Comparison of ENCODE assay signal across 8 mouse cellular contexts in genomic region chr7:99151342-99151741, GRCm38 (mm10). TPM values are rescaled to one million over a fixed set of nuclear protein-coding genes. Genes with fewer than 3 reads are reported as not detected.
DNase-seq lines count a peak whose midpoint lies in the region; ATAC-seq and TF ChIP-seq lines count a peak whose summit lies in the region.

No protein-coding gene starts in this region.

- H3K36me3 ChIP-seq in forebrain, embryonic 11.5 days (ENCODE audit: control insufficient read depth, insufficient read depth, low read length) = no peaks in the 10 kb centered on the region
- H3K36me3 ChIP-seq in liver, postnatal 0 days (replicated peaks; ENCODE audit: insufficient read depth, low read length) = peaks cover 11% of the 10 kb centered on the region; the same call in 1 of the 2 replicates

- H3K27ac ChIP-seq in forebrain, embryonic 11.5 days (ENCODE audit: low read depth, low read length) = no peak overlapping the region
- H3K27ac ChIP-seq in liver, postnatal 0 days (ENCODE audit: low read depth) = no peak overlapping the region

- intact Hi-C loops in heart, postnatal 14 days (cut with DNase I) = loop anchor here (1.0 to 2.0 kb wide), 2 partner anchors 44 to 77 kb away; no protein-coding TSS in a partner anchor

- 8% methylated on average over 7 of the region's 7 CpGs for WGBS in forebrain, embryonic 11.5 days
- 2% methylated on average over 7 of the region's 7 CpGs for WGBS in large intestine, adult 2 months
- 3% methylated on average over 7 of the region's 7 CpGs for WGBS in liver, postnatal 0 days (ENCODE audit: insufficient replicate concordance)

- H3K4me1 ChIP-seq in forebrain, embryonic 11.5 days (replicated peaks; ENCODE audit: control insufficient read depth, insufficient read depth, low read length) = peaks cover 7% of the 10 kb centered on the region; the same call in 1 of the 2 replicates
- H3K4me1 ChIP-seq in liver, postnatal 0 days (ENCODE audit: insufficient read depth) = peaks cover 23% of the 10 kb centered on the region

- peak; percentile 59 for ATAC-seq in forebrain, embryonic 11.5 days (replicated peaks; ENCODE audit: low FRiP score)
- ATAC-seq in liver, postnatal 0 days = peak; percentile 83
- ATAC-seq in neutrophil, adult 5-6 weeks (ENCODE audit: extremely low read depth, insufficient number of reproducible peaks, low FRiP score, poor library complexity, severe bottlenecking) = peak; percentile 95

- no peaks in the 10 kb centered on the region for H3K9me3 ChIP-seq in forebrain, embryonic 11.5 days (ENCODE audit: control insufficient read depth, low read length)
- no peaks in the 10 kb centered on the region for H3K9me3 ChIP-seq in liver, postnatal 0 days (ENCODE audit: low read length)

- H3K27me3 ChIP-seq in forebrain, embryonic 11.5 days (ENCODE audit: control insufficient read depth, insufficient read depth, low read length) = no peaks in the 10 kb centered on the region
- no peaks in the 10 kb centered on the region for H3K27me3 ChIP-seq in liver, postnatal 0 days (ENCODE audit: insufficient read depth, low read length)

- H3K9ac ChIP-seq in forebrain, embryonic 11.5 days (ENCODE audit: low read length) = no peak overlapping the region
- no peak overlapping the region for H3K9ac ChIP-seq in liver, postnatal 0 days (replicated peaks)

- H3K4me3 ChIP-seq in forebrain, embryonic 11.5 days (ENCODE audit: low read depth, low read length) = no peak overlapping the region
- no peak overlapping the region for H3K4me3 ChIP-seq in liver, postnatal 0 days (ENCODE audit: low read depth, low read length)

- no peak overlapping the region for H3K4me2 ChIP-seq in forebrain, embryonic 11.5 days (ENCODE audit: low read depth, low read length, severe bottlenecking)
- H3K4me2 ChIP-seq in liver, postnatal 0 days (ENCODE audit: low read depth, low read length) = no peak overlapping the region

- peak; percentile 95 to 96 for DNase-seq in CD8-positive naive resting alpha-beta T cell, adult 2 months (ENCODE audit: low read depth in 2 of 2, low spot score in 2 of 2)
- peak; percentile 73 for DNase-seq in c-Kit-negative CD71-positive TER-119-positive erythroid progenitor cells, embryonic 14.5 days (ENCODE audit: low read depth, low spot score)
- peak; percentile 96 for DNase-seq in forebrain, embryonic 11.5 days (ENCODE audit: low spot score)
- peak; percentile 96 to 97 for DNase-seq in heart, postnatal 14 days
- DNase-seq in large intestine, adult 2 months (ENCODE audit: low read depth, low spot score) = peak; percentile 97
- DNase-seq in liver, postnatal 0 days = peak; percentile 98
- DNase-seq in testis, postnatal 14 days (ENCODE audit: low spot score) = peak; percentile 84

- TF ChIP-seq EP300 in liver, postnatal 0 days (IDR thresholded peaks at IDR 0.05; ENCODE audit: low read depth) = peak; percentile 68

- TF ChIP-seq CTCF in liver, postnatal 0 days (IDR thresholded peaks at IDR 0.05; ENCODE audit: low read depth) = peak; percentile 100

RNA-seq across cellular contexts. Expression of gene Uvrag, which starts 10.4 kb away (rescaled TPM):
- polyA plus RNA-seq in forebrain, embryonic 11.5 days (2014; fragmentation: Nextera tagmentation; extraction: Ambion mirVana) = 12.2 and 12.8 TPM in 2 replicates
- total RNA-seq in heart, postnatal 14 days (2021) = 10 to 100 TPM; 28.2 to 28.3 TPM
- 5.0 and 9.5 TPM in 2 replicates for polyA plus RNA-seq in large intestine, adult 2 months (2012; rRNA removed)
- 9.4 and 11.9 TPM in 2 replicates for polyA plus RNA-seq in liver, postnatal 0 days (2015; fragmentation: Nextera tagmentation; extraction: Ambion mirVana)
- total RNA-seq in neutrophil, adult 5-6 weeks (2017) = 90.1 and 93.1 TPM in 2 replicates

RNA-seq across cellular contexts. Expression of gene Dgat2, which starts 31.2 kb away (rescaled TPM):
- polyA plus RNA-seq in forebrain, embryonic 11.5 days (2014; fragmentation: Nextera tagmentation; extraction: Ambion mirVana) = 9.2 and 9.5 TPM in 2 replicates
- total RNA-seq in heart, postnatal 14 days (2021) = 100 to 1,000 TPM; 256 to 300 TPM
- 113 and 186 TPM in 2 replicates for polyA plus RNA-seq in large intestine, adult 2 months (2012; rRNA removed)
- polyA plus RNA-seq in liver, postnatal 0 days (2015; fragmentation: Nextera tagmentation; extraction: Ambion mirVana) = 226 and 249 TPM in 2 replicates
- total RNA-seq in neutrophil, adult 5-6 weeks (2017) = 26.4 and 28.5 TPM in 2 replicates

Comparison
In these comparisons a context has a peak if more than half of its experiments do, and no peak if none do; other contexts are left out.
1. RNA of gene Dgat2, which starts 31.2 kb away (polyA plus RNA-seq): 226 to 249 TPM in liver, postnatal 0 days and 113 to 186 TPM in large intestine, adult 2 months; 9.2 to 9.5 TPM in forebrain, embryonic 11.5 days; every median in the first group is over 10 times any median in the second.
2. Peak in every context shown above with its lines, with median percentiles within 50 percentile points of each other: DNase-seq and ATAC-seq.